Mouse (Mus musculus) lung, postnatal 36 days (tissue): ENCODE data around the gene Arhgef19.

Experiments
- DNase-seq: peaks from one replicate; pipeline ENCODE4 v3.0.0; 2022; ENCODE audit warnings: mixed read lengths

The Arhgef19 gene

DNA sequence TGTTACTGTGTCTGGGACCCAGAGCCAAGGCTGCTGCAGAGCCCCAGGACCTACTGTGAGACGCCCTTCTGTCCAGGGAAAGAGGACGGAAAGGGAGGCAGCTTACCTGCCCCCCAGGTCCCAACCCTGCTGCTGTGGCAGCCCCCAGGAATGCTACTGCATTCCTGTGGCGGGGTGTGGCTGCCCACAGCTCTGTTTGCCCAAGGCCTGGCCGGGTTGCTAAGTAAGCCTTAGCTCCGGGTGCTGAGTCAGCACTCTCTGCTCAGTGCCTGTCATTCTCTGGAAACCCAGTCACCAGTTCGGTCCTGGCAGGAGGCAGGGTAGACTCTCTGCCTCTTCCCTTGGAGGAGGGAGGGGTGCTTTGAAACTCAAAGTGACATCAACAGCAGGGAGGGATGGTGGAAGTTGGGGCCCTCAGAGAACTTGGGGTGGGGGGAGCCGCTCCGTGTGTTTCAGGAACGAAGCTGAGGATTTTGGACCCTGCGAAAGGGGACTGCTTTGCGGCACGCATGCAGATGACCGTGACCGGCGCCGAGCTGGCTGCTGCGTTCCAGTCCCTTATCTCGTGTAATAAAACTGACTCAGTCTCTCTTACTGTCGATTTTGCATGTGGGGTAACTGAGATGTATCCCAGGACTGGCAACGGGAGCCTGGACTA, 47.7 kb downstream of the Arhgef19 start:
- peak; percentile 90 for DNase-seq

- DNase-seq: no peak
These were observed 48.3 kb downstream of the Arhgef19 start for GRCm38 (mm10) chr4:141287518-141288004.

- no peak for DNase-seq
These were observed 48.9 kb downstream of the Arhgef19 start for GRCm38 (mm10) chr4:141288152-141288551.

DNA sequence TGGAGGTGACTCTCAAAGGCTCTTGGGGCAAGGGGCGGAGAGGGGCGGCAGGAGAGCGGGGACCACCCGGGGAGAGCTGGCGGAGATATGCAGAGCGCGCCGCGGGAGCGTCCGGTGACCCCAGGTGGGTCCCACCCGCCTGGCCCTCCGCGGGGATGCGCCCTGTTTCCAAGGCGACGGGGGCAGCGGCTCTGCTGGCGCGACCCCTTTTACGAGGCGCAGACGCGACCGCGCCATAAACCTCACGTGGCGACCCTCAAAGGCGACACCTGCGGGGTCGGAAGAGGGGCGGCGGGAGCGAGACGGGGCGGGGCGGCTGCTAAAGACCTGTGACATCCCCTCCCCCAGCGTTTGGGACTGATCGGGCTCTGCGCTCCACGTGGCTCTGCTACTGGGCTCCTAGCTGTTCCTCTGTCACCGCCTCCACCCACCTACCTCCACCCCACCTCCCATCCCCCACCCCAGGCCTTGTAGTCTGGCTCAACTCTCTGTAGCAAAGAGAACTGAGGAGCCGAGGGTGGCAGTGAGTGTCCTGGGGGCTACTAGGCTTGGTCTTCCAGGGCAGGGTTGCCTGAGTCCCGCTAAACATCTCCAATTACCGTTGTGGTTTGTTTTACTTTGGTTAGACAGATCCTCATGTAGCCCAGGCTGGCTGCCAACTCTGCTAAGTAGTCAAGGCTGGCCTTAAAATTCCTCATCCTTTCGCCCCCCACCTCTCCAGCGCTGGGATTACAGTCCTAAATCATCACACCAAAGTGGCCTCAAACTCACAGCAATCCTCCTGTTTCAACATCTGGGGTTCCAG, 52.5 kb downstream of the Arhgef19 start:
- no peak for DNase-seq

- DNase-seq: no peak
These were observed 56.5 kb downstream of the Arhgef19 start for GRCm38 (mm10) chr4:141295774-141296186.

- no peak for DNase-seq
These were observed 58.6 kb downstream of the Arhgef19 start for GRCm38 (mm10) chr4:141297934-141298333.

GRCm38 (mm10) chr4:141299356-141299755, 60.1 kb downstream of the Arhgef19 start:
- no peak for DNase-seq

GRCm38 (mm10) chr4:141300196-141300595, 60.9 kb downstream of the Arhgef19 start:
- DNase-seq: no peak

DNA sequence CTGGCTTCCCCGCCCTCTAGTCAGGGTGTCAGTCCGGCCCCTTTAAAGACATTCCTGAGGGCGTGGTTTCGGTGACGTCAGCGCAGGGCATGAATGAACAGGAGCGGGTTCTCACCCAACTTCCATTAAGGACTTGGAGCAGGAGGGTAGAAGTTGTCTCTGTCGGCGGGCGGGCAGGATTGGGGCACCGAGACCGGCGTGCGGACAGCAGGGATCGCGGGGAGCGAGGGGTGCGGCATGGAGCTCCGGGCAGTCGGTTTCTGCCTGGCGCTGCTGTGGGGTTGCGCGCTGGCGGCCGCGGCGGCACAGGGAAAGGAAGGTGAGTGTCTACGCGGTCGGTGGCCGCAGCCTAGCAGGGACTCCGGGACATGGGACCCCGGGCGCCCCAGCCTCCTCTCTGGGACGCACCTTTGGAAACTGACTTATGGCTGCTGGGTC, 61.8 kb downstream of the Arhgef19 start, which contains the start of gene Epha2:
TSS of gene Epha2 (plus strand) at position 125 of the 438 bp plus-strand sequence.
- DNase-seq: peak; percentile 98

DNA sequence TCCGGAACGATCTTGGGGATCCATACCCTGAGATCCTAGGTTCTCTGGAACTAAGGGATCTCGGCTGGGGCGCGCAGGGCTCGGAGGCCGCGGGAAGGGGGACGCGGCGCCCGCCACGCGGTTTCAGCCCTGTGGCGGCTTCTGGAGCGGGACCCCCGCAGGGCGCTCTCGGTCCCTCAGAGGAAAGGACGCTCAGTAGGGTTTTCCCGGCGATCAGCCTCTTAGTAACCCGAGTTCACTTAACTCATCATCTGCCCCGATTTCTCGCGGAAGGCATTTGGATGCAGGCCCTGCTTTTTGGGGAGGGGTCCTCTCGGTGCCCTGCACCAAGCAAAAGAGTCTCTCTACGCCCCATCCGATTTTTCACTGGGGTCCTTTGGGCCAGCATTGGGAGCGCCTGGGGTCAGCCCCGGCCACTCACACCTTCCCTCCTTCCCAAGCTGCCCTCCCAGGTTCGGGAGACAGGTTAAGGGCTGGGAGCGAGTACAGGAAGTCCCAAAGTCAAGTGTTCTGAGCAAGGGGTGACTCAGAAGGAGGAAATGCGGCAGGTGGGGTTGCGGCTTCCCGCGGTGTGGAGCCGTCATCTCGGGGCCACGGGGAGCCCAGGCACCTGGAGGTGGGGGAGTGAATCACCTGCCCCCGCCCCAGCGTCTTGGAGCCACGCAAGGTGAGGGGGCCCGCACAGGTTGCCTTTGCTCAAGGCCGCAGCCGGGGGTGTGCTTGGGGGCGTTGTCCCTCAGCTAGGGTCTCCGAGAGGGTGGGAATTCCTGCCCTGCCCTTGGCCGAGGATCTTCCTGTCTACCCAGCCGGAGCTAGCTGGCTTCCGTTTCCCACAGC, 62.5 kb downstream of the Arhgef19 start:
- DNase-seq: peak; percentile 80

- no peak for DNase-seq
These were observed 63.4 kb downstream of the Arhgef19 start for GRCm38 (mm10) chr4:141302428-141303401.

- DNase-seq: no peak
These were observed 64.3 kb downstream of the Arhgef19 start for GRCm38 (mm10) chr4:141303402-141304222.

GRCm38 (mm10) chr4:141304223-141304611, 64.9 kb downstream of the Arhgef19 start:
- DNase-seq: no peak

DNA sequence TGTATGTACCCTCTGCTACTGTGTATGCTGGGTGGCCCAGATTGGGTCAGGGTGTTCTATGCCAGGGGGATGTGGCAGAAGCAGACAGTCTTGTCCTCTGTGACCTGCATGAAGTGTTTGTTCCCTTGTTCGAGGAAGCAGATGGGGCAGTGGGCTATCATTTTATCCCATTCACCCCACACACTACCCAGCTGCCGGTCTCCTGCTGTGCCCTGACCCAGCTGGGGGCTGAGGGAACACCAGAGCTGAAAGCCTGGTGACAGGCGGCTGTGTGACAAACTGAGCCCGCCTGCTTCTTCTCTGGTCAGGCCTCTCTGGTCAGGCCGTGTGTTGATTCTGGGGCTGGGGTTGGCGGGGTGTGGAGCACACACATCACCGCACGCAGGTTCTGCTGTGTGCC, 66.8 kb downstream of the Arhgef19 start:
- no peak for DNase-seq
